Mouse (Mus musculus) embryo, embryonic 10.5 days (tissue): ENCODE measurements around the gene Dglucy.
A peak's percentile ranks its signal among the peaks of the same experiment; 100 is the strongest.
"Not testable (repeated sequence)": the region's sequence is repeated elsewhere in the genome, so short reads cannot be mapped to it uniquely, and the experiment has no call there.

Experiments
- DNase-seq: peaks from one replicate; pipeline ENCODE4 v3.0.0-alpha.2; 2015; ENCODE audit warnings: low spot score

The Dglucy gene

GRCm38 (mm10) chr12:100780416-100780815, 1.6 kb downstream of the Dglucy start:
- no peak for DNase-seq

GRCm38 (mm10) chr12:100781428-100782120, 2.7 kb downstream of the Dglucy start:
- no peak for DNase-seq

GRCm38 (mm10) chr12:100784152-100784551, 5.3 kb downstream of the Dglucy start:
- no peak for DNase-seq

- no peak for DNase-seq
These were observed 6.5 kb downstream of the Dglucy start for GRCm38 (mm10) chr12:100785344-100785743.

- DNase-seq = no peak
These were observed 11.2 kb downstream of the Dglucy start for GRCm38 (mm10) chr12:100789981-100790550.

- DNase-seq = no peak
These were observed 12.6 kb downstream of the Dglucy start for GRCm38 (mm10) chr12:100791425-100791824.

- DNase-seq = no peak
These were observed 15.8 kb downstream of the Dglucy start for GRCm38 (mm10) chr12:100794450-100795230.

- no peak for DNase-seq
These were observed 16.7 kb downstream of the Dglucy start for GRCm38 (mm10) chr12:100795390-100796036.

- not testable (repeated sequence) for DNase-seq
These were observed 24.5 kb downstream of the Dglucy start for GRCm38 (mm10) chr12:100803391-100803790.

GRCm38 (mm10) chr12:100807280-100807679, 28.4 kb downstream of the Dglucy start:
- no peak for DNase-seq

GRCm38 (mm10) chr12:100808609-100809280, 29.9 kb downstream of the Dglucy start:
- no peak for DNase-seq

GRCm38 (mm10) chr12:100810542-100810941, 31.7 kb downstream of the Dglucy start:
- DNase-seq = no peak

- DNase-seq = no peak
These were observed 35.0 kb downstream of the Dglucy start for GRCm38 (mm10) chr12:100813901-100814300.

- DNase-seq = no peak
These were observed 35.8 kb downstream of the Dglucy start for GRCm38 (mm10) chr12:100814671-100815070.

- no peak for DNase-seq
These were observed 38.0 kb downstream of the Dglucy start for GRCm38 (mm10) chr12:100816906-100817305.

GRCm38 (mm10) chr12:100819965-100820364, 41.1 kb downstream of the Dglucy start:
- DNase-seq = no peak

- DNase-seq = no peak
These were observed 52.2 kb downstream of the Dglucy start for GRCm38 (mm10) chr12:100831021-100831420.

- DNase-seq = peak; percentile 37
These were observed 52.9 kb downstream of the Dglucy start for GRCm38 (mm10) chr12:100831629-100832325.

GRCm38 (mm10) chr12:100837208-100837607, 58.4 kb downstream of the Dglucy start:
- DNase-seq = no peak

GRCm38 (mm10) chr12:100839079-100839600, 60.3 kb downstream of the Dglucy start:
- no peak for DNase-seq

GRCm38 (mm10) chr12:100839926-100840325, 61.1 kb downstream of the Dglucy start:
- no peak for DNase-seq
